Mouse (Mus musculus) limb, embryonic 11.5 days (tissue): ENCODE results near the gene Tenm2. TPM values are rescaled to one million over a fixed set of nuclear protein-coding genes. Genes with fewer than 3 reads are reported as not detected.

Experiments
- ATAC-seq: fragments of 200-750 bp; cut with Nextera tagmentation; 2 replicates; pipeline ENCODE4 v1.8.0; 2017; ENCODE audit warnings: low read depth; ENCODE audit not compliant: insufficient number of reproducible peaks, low FRiP score, low TSS enrichment
- DNase-seq: peaks from one replicate; pipeline ENCODE4 v3.0.0-alpha.2; 2015; ENCODE audit warnings: low spot score
- H3K27ac ChIP-seq: fragments of 300-500 bp; sonication (generic); replicated peaks from 2 replicates; pipeline ENCODE4 v1.5.1; 2014; ENCODE audit warnings: low read depth, mild to moderate bottlenecking, low read length
- H3K27me3 ChIP-seq: fragments of 300-500 bp; sonication (generic); 2 replicates; pipeline ENCODE4 v1.6.1; 2014; ENCODE audit warnings: mild to moderate bottlenecking, low read length, mixed read lengths; ENCODE audit not compliant: control insufficient read depth, insufficient read depth
- H3K36me3 ChIP-seq: fragments of 300-500 bp; sonication (generic); 2 replicates; pipeline ENCODE4 v1.6.1; 2014; ENCODE audit warnings: mild to moderate bottlenecking, low read length, moderate library complexity, mixed read lengths; ENCODE audit not compliant: control insufficient read depth, insufficient read depth
- H3K4me1 ChIP-seq: fragments of 300-500 bp; sonication (generic); 2 replicates; pipeline ENCODE4 v1.6.1; 2014; ENCODE audit warnings: low read length, mixed read lengths; ENCODE audit not compliant: control insufficient read depth, insufficient read depth
- H3K4me2 ChIP-seq: fragments of 300-500 bp; sonication (generic); 2 replicates; pipeline ENCODE4 v1.6.1; 2014; ENCODE audit warnings: low read depth, mild to moderate bottlenecking, moderate library complexity; ENCODE audit not compliant: severe bottlenecking
- H3K4me3 ChIP-seq: fragments of 300-500 bp; sonication (generic); 2 replicates; pipeline ENCODE4 v1.5.1; 2014; ENCODE audit warnings: low read depth, low read length
- H3K9ac ChIP-seq: fragments of 300-500 bp; sonication (generic); 2 replicates; pipeline ENCODE4 v1.6.1; 2014; ENCODE audit warnings: mild to moderate bottlenecking, low read length
- H3K9me3 ChIP-seq: fragments of 300-500 bp; sonication (generic); 2 replicates; pipeline ENCODE4 v1.6.1; 2016; ENCODE audit warnings: low read length; ENCODE audit not compliant: control insufficient read depth
- WGBS: fragments of 180-500 bp; shearing (Covaris S2); extraction: QIAGEN DNeasy Blood & Tissue Kit; methylation state at CpG from one replicate; pipeline ENCODE4 v1.1.7; 2014; 5-methylcytosine and 5-hydroxymethylcytosine counted together
- polyA plus RNA-seq: library from polyadenylated mRNA; unstranded; fragments of >200 nt; fragmentation: Nextera tagmentation; extraction: Ambion mirVana; gene quantifications from 2 replicates; pipeline ENCODE4 v1.2.1, GENCODE M21; 2014

Gene Tenm2
- polyA plus RNA-seq, 1 experiment from 2014 or later: 0.44 TPM

DNA sequence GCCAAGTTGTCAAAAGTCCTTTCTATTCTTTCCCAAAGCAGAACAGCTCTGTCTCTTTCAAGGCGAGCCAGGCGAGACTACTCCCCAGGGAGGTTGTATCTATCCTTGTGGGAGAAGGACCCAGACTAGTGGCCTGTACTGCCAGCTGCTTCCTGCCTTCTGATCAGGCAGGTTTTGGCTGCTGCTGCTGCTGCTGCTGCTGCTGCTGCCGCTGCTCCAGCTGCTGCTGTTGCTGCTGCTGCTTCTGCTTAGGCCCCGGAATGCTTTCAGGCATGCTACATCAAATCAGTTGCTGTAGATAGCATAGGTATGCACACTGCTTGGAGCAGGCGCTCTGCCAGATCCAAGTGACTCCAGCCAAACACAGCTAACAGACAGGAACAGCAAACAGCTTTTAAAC, 1015.1 kb downstream of the Tenm2 start:
- H3K27me3 ChIP-seq: no peaks in the 10 kb centered on the region
- 0 out of 2 replicates have a peak, but pooled peaks cover 2% of the 10 kb centered on the region for H3K4me1 ChIP-seq
- no peaks in the 10 kb centered on the region for H3K36me3 ChIP-seq
- H3K9me3 ChIP-seq: no peaks in the 10 kb centered on the region
- H3K4me2 ChIP-seq: no peak overlapping the region
- H3K27ac ChIP-seq: no peak overlapping the region
- DNase-seq: peak; percentile 33
- 22% methylated on average over 5 of the region's 5 CpGs for WGBS
- no peak for ATAC-seq
- no peak overlapping the region for H3K4me3 ChIP-seq
- H3K9ac ChIP-seq: 0 out of 2 replicates have a peak overlapping the region, but pooled peaks have one; percentile 27

DNA sequence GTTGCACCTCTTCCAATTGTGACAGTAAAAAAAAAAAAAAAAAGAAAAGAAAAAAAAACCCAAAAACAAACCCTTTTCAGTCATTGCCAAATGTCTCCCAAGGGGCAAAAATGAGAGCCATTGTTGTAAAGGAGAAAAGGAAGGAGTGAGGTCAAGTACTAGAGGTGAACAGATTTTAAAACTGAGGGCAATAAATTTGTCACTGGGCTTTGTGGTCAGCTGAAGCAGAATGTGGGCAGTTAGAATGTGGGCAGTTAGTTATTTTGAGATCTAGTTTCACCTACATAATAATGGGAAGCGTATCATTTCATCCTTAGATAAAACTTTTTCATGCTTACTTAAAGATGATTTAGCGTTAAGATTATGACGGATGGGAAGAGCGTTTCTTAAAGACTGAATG, 1016.2 kb downstream of the Tenm2 start:
- ATAC-seq (no peak), DNase-seq (no peak)
- no peaks in the 10 kb centered on the region for H3K36me3 ChIP-seq
- no peaks in the 10 kb centered on the region for H3K9me3 ChIP-seq
- H3K4me3 ChIP-seq: no peak overlapping the region
- no peak overlapping the region for H3K4me2 ChIP-seq
- no peak overlapping the region for H3K9ac ChIP-seq
- no peak overlapping the region for H3K27ac ChIP-seq
- no peaks in the 10 kb centered on the region for H3K4me1 ChIP-seq
- 85% methylated on average over 4 of the region's 4 CpGs for WGBS
- no peaks in the 10 kb centered on the region for H3K27me3 ChIP-seq

- Histone ChIP-seq H3K4me1 (no peaks in the 10 kb centered on the region), H3K36me3 (no peaks in the 10 kb centered on the region), H3K27me3 (no peaks in the 10 kb centered on the region), H3K4me3 (no peak overlapping the region), H3K9ac (no peak overlapping the region), H3K9me3 (no peaks in the 10 kb centered on the region), H3K27ac (no peak overlapping the region), H3K4me2 (no peak overlapping the region)
- 86% methylated on average over 3 of the region's 3 CpGs for WGBS
- no peak for DNase-seq
- no peak for ATAC-seq
Observed at GRCm38 (mm10) chr11:36214589-36214988, 1021.2 kb downstream of the Tenm2 start.

DNA sequence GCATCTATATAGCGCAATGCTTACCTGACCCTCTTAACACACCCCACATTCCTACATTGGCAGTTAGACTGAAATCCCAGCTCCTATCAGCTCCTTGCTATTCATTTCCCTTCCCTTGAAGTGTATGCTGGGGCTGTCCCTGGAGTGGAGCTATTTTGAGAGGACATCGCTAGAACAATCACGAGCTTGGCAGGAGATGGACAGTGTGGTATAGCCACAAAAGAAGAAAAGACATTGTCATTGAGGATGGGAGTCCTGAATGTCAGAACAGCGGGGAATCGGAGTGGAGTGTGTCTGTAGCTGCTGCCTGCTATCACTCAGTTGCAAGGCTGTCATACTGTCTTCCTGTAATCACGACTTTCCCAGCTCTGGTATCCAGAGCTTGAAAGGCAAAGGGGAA, 1031.4 kb downstream of the Tenm2 start:
- H3K9ac ChIP-seq: no peak overlapping the region
- ATAC-seq: no peak
- H3K27ac ChIP-seq: no peak overlapping the region
- H3K27me3 ChIP-seq: no peaks in the 10 kb centered on the region
- no peaks in the 10 kb centered on the region for H3K4me1 ChIP-seq
- H3K9me3 ChIP-seq: no peaks in the 10 kb centered on the region
- DNase-seq: no peak
- WGBS: 80% methylated on average over 6 of the region's 6 CpGs
- no peak overlapping the region for H3K4me3 ChIP-seq
- no peak overlapping the region for H3K4me2 ChIP-seq
- H3K36me3 ChIP-seq: no peaks in the 10 kb centered on the region

- H3K9me3 ChIP-seq: no peaks in the 10 kb centered on the region
- H3K36me3 ChIP-seq: no peaks in the 10 kb centered on the region
- no peaks in the 10 kb centered on the region for H3K4me1 ChIP-seq
- H3K27ac ChIP-seq: no peak overlapping the region
- H3K4me2 ChIP-seq: no peak overlapping the region
- H3K9ac ChIP-seq: no peak overlapping the region
- H3K4me3 ChIP-seq: no peak overlapping the region
- no peaks in the 10 kb centered on the region for H3K27me3 ChIP-seq
- DNase-seq (no peak), ATAC-seq (no peak)
- 71% methylated on average over 1 of the region's 1 CpGs for WGBS
Observed at GRCm38 (mm10) chr11:36203896-36204295, 1031.9 kb downstream of the Tenm2 start.

GRCm38 (mm10) chr11:36194348-36194747, 1041.4 kb downstream of the Tenm2 start:
- Histone ChIP-seq H3K27me3 (no peaks in the 10 kb centered on the region), H3K4me3 (no peak overlapping the region), H3K4me1 (no peaks in the 10 kb centered on the region), H3K9me3 (no peaks in the 10 kb centered on the region), H3K27ac (no peak overlapping the region), H3K9ac (no peak overlapping the region), H3K36me3 (no peaks in the 10 kb centered on the region), H3K4me2 (no peak overlapping the region)
- DNase-seq (no peak), ATAC-seq (no peak)
- WGBS: 76% methylated on average over 2 of the region's 2 CpGs

DNA sequence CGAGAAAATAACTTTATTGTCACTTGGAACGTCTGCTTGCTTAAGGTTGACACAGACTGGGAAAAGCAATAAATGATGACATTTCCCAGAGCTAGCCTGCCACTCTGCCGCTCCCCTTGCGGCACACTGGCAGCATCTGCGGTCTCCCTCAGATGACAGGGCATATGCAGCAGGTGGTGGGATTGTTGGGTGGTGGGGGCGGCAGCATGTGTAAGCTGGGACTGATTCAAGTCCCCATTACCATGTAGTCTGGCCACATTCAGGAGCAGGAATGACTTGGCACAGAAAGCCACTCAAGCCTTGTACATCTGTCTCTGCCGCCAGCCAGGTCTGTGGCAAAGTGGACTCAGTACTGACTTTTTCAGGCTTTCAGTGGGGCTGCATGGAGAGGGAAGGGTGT, 1059.7 kb downstream of the Tenm2 start:
- DNase-seq (peak; percentile 21), ATAC-seq (no peak)
- H3K27me3 ChIP-seq: no peaks in the 10 kb centered on the region
- no peak overlapping the region for H3K9ac ChIP-seq
- no peak overlapping the region for H3K4me3 ChIP-seq
- no peaks in the 10 kb centered on the region for H3K9me3 ChIP-seq
- H3K27ac ChIP-seq: no peak overlapping the region
- H3K4me1 ChIP-seq: no peaks in the 10 kb centered on the region
- no peak overlapping the region for H3K4me2 ChIP-seq
- 60% methylated on average over 7 of the region's 7 CpGs for WGBS
- H3K36me3 ChIP-seq: no peaks in the 10 kb centered on the region

DNA sequence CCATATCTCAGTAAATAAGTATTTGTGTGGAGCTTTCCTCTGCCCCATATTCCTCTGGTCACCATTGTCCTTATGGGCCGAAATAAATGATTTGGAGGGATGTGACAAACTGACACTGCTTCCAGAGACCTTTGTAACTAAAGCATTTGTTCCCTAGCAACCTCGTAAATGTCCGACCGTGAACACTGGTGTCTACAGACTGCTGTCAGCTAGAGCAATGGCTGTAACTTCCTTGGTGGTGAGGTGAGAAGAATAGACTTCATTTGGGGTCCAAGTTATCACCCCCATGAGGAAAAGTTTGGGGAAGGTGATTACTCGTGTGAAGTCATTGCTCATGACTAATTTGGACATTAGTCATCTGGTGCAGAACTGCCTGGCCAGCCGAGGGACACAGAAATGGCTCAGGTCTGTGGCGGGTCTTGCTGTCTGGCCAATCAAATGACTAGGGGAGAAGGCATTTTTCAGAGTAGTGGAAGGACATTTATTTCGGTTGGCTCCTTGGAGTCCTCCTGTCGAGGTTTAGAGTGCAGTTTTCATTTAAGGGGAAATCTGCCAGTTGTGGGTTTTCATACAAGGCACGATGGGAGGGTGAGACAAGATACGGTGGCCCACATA, 1062.6 kb downstream of the Tenm2 start:
- ATAC-seq (no peak), DNase-seq (peak; percentile 11)
- no peak overlapping the region for H3K4me3 ChIP-seq
- H3K9me3 ChIP-seq: no peaks in the 10 kb centered on the region
- H3K27me3 ChIP-seq: no peaks in the 10 kb centered on the region
- H3K4me1 ChIP-seq: no peaks in the 10 kb centered on the region
- H3K4me2 ChIP-seq: no peak overlapping the region
- no peaks in the 10 kb centered on the region for H3K36me3 ChIP-seq
- H3K27ac ChIP-seq: no peak overlapping the region
- no peak overlapping the region for H3K9ac ChIP-seq
- WGBS: 68% methylated on average over 11 of the region's 11 CpGs

GRCm38 (mm10) chr11:36172520-36172919, 1063.2 kb downstream of the Tenm2 start:
- no peak overlapping the region for H3K9ac ChIP-seq
- no peak overlapping the region for H3K27ac ChIP-seq
- H3K4me1 ChIP-seq: no peaks in the 10 kb centered on the region
- DNase-seq: peak; percentile 15
- 87% methylated on average over 6 of the region's 6 CpGs for WGBS
- no peaks in the 10 kb centered on the region for H3K36me3 ChIP-seq
- H3K4me2 ChIP-seq: no peak overlapping the region
- no peaks in the 10 kb centered on the region for H3K9me3 ChIP-seq
- no peak overlapping the region for H3K4me3 ChIP-seq
- no peaks in the 10 kb centered on the region for H3K27me3 ChIP-seq
- no peak for ATAC-seq
